Mouse (Mus musculus) C2C12 (cell line): Measurements from ENCODE around the gene Pold1. TPM values are rescaled to one million over a fixed set of nuclear protein-coding genes. Genes with fewer than 3 reads are reported as not detected.

Experiments
- H3K27me3 ChIP-seq: one replicate; pipeline ENCODE4 v1.6.1; 2011; ENCODE audit not compliant: control insufficient read depth, insufficient read depth, insufficient read length
- H3K36me3 ChIP-seq: one replicate; pipeline ENCODE4 v1.6.1; 2011; ENCODE audit not compliant: control insufficient read depth, insufficient read depth
- H3K4me3 ChIP-seq: one replicate; pipeline ENCODE4 v1.5.1; 2011; ENCODE audit warnings: mild to moderate bottlenecking, control low read depth; ENCODE audit not compliant: poor library complexity, insufficient read depth, severe bottlenecking
- H3K79me2 ChIP-seq: one replicate; pipeline ENCODE4 v1.6.1; 2011; ENCODE audit not compliant: control insufficient read depth, insufficient read depth
- H3K79me3 ChIP-seq: one replicate; pipeline ENCODE4 v1.6.1; 2011; ENCODE audit warnings: low read depth, control low read depth
- H3ac ChIP-seq: one replicate; pipeline ENCODE3; 2011; ENCODE audit warnings: low read depth; ENCODE audit not compliant: control insufficient read depth, insufficient read length
- CEBPB ChIP-seq: IDR thresholded peaks from one replicate; pipeline ENCODE4 v1.6.1; 2011; ENCODE audit warnings: low read depth, mild to moderate bottlenecking, control low read depth, moderate library complexity
- CTCF ChIP-seq: IDR thresholded peaks from one replicate; pipeline ENCODE4 v1.5.1; 2011; ENCODE audit not compliant: control insufficient read depth, insufficient read depth, insufficient read length
- FOSL1 ChIP-seq: IDR thresholded peaks from one replicate; pipeline ENCODE4 v1.8.0; 2011; ENCODE audit warnings: mild to moderate bottlenecking, low read length; ENCODE audit not compliant: poor library complexity, insufficient read depth, severe bottlenecking
- MAX ChIP-seq: IDR thresholded peaks from one replicate; pipeline ENCODE4 v1.6.1; 2011; ENCODE audit warnings: mild to moderate bottlenecking, control low read depth
- MYOD1 ChIP-seq: IDR thresholded peaks from one replicate; pipeline ENCODE4 v1.6.1; 2011; ENCODE audit warnings: low read depth; ENCODE audit not compliant: control insufficient read depth, insufficient read length
- MYOG ChIP-seq: IDR thresholded peaks from one replicate; pipeline ENCODE4 v1.6.1; 2011; ENCODE audit not compliant: control insufficient read depth, insufficient read length; ENCODE audit errors: extremely low read depth
- USF1 ChIP-seq: IDR thresholded peaks from one replicate; pipeline ENCODE4 v1.6.1; 2011; ENCODE audit warnings: low read depth, mild to moderate bottlenecking, control low read depth, moderate library complexity
- polyA plus RNA-seq: library from polyadenylated mRNA; unstranded; fragments of >200 nt; fragmentation: generic; extraction: Trizol; gene quantifications from one replicate; pipeline ENCODE4 v1.2.1, GENCODE M21; 2012; ENCODE audit warnings: missing spikeins

The Pold1 gene
- polyA plus RNA-seq, 1 experiment = 66.1 TPM

DNA sequence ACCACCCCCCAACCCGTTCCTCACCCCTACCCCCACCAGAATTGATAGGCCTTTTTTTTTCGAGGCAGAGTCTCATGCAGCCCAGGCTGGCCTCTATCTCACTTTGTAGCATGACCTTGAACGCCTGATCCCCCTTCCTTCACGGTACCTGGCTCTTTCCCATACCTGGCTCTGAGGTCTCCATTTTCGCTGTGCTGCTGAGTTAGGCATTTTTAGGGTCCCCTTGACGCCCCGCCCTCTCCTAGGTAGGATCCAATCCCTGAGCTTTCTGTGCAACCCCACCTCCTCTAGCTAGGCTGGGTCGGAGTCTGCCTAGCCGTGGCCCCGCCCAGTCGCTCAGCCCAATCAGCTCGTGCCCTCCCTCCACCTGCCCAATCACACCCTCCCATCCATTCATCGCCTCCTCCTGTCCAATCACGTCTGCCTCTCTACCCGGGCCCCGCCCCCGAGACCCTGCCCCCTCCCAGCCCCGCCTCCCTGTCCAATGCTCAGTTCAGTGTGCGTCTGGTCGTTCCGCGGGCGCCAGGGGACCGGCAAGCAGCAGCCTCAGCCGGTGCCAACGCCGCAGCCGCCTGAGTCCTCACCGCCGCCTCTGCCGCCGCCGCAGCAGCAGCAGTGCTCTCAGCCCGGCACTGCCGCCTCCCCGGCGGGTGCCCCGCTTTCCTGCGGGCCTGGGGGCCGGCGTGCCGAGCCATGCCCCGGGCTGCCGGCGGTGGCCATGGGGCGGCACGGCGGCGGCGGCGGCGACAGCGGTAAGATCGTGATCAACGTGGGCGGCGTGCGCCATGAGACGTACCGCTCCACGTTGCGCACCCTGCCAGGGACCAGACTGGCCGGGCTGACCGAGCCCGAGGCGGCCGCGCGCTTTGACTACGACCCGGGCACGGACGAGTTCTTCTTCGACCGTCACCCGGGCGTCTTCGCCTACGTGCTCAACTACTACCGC lies 42.0 kb upstream of the Pold1 start, which contains the start of gene Kcnc3:
TSS of gene Kcnc3 (plus strand) at position 263 of the 946 bp plus-strand sequence.
- no peak within 1 kb of the TSS for H3K4me3 ChIP-seq
- no peak for TF ChIP-seq MAX
- no peak for TF ChIP-seq FOSL1
- no peak for TF ChIP-seq MYOG
- no peak for TF ChIP-seq USF1
- TF ChIP-seq CTCF = no peak
- TF ChIP-seq CEBPB = no peak
- no peak for TF ChIP-seq MYOD1
- H3K79me3 ChIP-seq = no peaks in the 10 kb centered on the region
- H3K36me3 ChIP-seq = no peaks in the 10 kb centered on the region
- peak within 1 kb of the TSS; percentile 30 for H3ac ChIP-seq
- no peaks in the 10 kb centered on the region for H3K79me2 ChIP-seq
- peaks cover 46% of the 10 kb centered on the region for H3K27me3 ChIP-seq

DNA sequence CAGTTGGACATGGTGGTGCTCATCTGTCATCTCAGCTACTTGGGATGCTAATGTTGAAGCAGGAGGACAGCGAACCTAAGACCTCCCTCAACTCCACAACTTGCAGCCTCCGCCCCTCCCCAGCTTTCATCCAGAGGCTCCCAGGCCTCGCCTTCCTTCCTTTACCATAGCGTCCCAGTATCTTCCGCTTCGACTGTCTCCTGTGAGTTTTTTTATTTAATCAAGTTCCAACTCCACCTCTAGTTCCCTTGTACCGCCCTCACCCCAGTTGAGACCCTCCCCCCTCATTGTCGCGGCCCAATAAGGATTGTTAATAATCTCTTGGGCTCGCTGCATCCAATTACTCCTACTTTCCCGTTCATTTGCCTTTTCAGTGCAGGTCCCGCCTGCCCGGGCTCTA lies 41.3 kb upstream of the Pold1 start:
- TF ChIP-seq CTCF (no peak), CEBPB (no peak), MYOD1 (no peak), USF1 (no peak), MAX (no peak), MYOG (no peak), FOSL1 (no peak)
- H3K4me3 ChIP-seq = no peak overlapping the region

DNA sequence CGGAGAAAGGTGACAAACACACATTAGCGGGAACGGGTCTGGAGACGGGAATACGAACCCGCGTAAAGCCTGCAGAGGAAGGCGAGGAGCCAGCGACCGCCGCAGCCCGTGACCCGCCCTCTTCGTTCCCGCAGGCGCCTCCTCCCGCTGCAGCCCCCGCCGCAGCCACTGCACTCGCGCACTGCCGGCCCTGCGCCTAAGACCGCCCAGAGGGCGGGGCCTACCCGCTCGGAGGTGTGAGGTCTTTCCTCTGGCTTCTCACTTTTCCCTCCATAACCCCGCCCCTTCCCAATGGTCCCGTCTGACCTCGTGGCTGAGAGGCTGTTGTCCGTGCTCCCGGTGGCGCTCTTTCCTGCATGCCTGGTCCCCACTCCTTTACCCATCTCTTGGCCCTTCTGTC lies 40.5 kb upstream of the Pold1 start:
- no peaks in the 10 kb centered on the region for H3K79me2 ChIP-seq
- no peaks in the 10 kb centered on the region for H3K36me3 ChIP-seq
- H3K79me3 ChIP-seq = no peaks in the 10 kb centered on the region
- peaks cover 48% of the 10 kb centered on the region for H3K27me3 ChIP-seq
- no peak overlapping the region for H3K4me3 ChIP-seq
- TF ChIP-seq MAX (no peak), CTCF (no peak), CEBPB (no peak), MYOD1 (no peak), MYOG (no peak), USF1 (no peak), FOSL1 (no peak)
- no peak overlapping the region for H3ac ChIP-seq

More for the DNA sequence above, 41.3 kb upstream of the Pold1 start:
- Histone ChIP-seq H3K27me3 (peaks cover 48% of the 10 kb centered on the region), H3K36me3 (no peaks in the 10 kb centered on the region), H3ac (no peak overlapping the region), H3K79me3 (no peaks in the 10 kb centered on the region), H3K79me2 (no peaks in the 10 kb centered on the region)

DNA sequence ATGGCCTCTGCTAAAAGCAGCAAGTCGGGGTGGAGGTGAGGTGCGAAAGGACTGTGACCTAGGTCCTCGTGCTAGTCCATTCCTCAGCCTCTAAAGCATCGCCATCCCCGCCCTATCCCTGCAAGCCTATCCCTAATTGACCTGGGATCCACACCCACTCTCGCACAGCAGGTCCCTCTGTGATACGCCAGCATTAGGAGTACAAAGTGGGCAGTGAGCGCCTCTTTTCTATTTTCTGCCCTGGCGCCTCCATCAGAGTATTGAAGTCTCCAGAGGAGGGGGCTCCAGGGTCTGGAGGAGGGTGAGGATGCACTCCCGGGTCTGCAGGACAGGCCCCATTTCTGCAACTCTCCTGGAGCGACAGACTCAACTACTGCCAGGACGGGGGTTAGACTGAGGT lies 39.7 kb upstream of the Pold1 start:
- TF ChIP-seq MYOD1 (no peak), USF1 (no peak), MAX (no peak), FOSL1 (no peak), CEBPB (no peak), CTCF (no peak), MYOG (no peak)
- Histone ChIP-seq H3K4me3 (no peak overlapping the region), H3K79me3 (no peaks in the 10 kb centered on the region), H3K79me2 (no peaks in the 10 kb centered on the region), H3K36me3 (no peaks in the 10 kb centered on the region), H3ac (no peak overlapping the region), H3K27me3 (peaks cover 48% of the 10 kb centered on the region)

DNA sequence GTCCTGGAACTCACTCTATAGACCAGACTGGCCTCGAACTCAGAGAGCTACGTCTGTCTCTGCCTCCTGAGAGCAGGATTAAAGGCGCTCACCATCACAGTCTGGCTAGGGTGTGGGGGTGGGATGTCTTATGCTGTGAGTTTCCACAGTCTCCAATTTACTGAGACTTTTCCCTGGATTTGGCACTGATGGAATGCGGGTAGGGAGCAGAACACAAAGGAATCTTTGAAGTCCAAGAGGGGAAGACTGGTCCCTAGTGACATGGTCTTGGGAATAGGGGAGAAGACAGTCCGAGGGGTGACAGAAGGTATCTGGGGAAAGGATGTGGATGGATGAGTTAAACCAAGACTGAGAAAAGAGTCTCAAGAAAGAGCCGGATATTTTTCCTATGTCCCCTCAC lies 39.0 kb upstream of the Pold1 start:
- Histone ChIP-seq H3K36me3 (no peaks in the 10 kb centered on the region), H3ac (no peak overlapping the region), H3K79me2 (no peaks in the 10 kb centered on the region), H3K4me3 (no peak overlapping the region), H3K79me3 (no peaks in the 10 kb centered on the region), H3K27me3 (peaks cover 50% of the 10 kb centered on the region)
- no peak for TF ChIP-seq MYOD1
- TF ChIP-seq CTCF = no peak
- TF ChIP-seq MYOG = no peak
- no peak for TF ChIP-seq CEBPB
- TF ChIP-seq FOSL1 = no peak
- TF ChIP-seq USF1 = no peak
- no peak for TF ChIP-seq MAX

GRCm38 (mm10) chr7:44586930-44587329 lies 38.3 kb upstream of the Pold1 start:
- Histone ChIP-seq H3K79me3 (no peaks in the 10 kb centered on the region), H3K36me3 (no peaks in the 10 kb centered on the region), H3ac (no peak overlapping the region), H3K79me2 (no peaks in the 10 kb centered on the region), H3K27me3 (peaks cover 54% of the 10 kb centered on the region), H3K4me3 (no peak overlapping the region)
- TF ChIP-seq CTCF (no peak), FOSL1 (no peak)
